Mouse (Mus musculus) liver, embryonic 14.5 days (tissue): ENCODE data around the gene Nmt2.

ENCODE experiments used
- CTCF ChIP-seq: IDR thresholded peaks from 2 replicates; pipeline ENCODE4 v1.5.1; 2016; ENCODE audit warnings: antibody characterized with exemption, low read depth, control low read depth
- EP300 ChIP-seq: IDR thresholded peaks from 2 replicates; pipeline ENCODE4 v1.6.1; 2016; ENCODE audit warnings: antibody characterized with exemption, low read depth

- TF ChIP-seq CTCF (no peak), EP300 (no peak)
These were observed 42.5 kb downstream of the Nmt2 start for GRCm38 (mm10) chr2:3326547-3326946.
